Mouse (Mus musculus): ENCODE data around the gene Slc43a1.

GRCm38 (mm10) chr2:84840016-84840747 is 1.5 kb downstream of the Slc43a1 start:
- TF ChIP-seq CTCF (conservative IDR thresholded peaks at IDR 0.05; ENCODE audit: insufficient read depth, insufficient read length, low read depth, low read length) (no peak), POLR2A (IDR thresholded peaks at IDR 0.05; ENCODE audit: low read depth, low read length) (no peak)
